Mouse (Mus musculus) liver, postnatal 0 days (tissue): Measurements from ENCODE around the gene Olfr92.

Experiments used
- CTCF ChIP-seq: sonication (generic); IDR thresholded peaks from 2 replicates; pipeline ENCODE4 v1.5.1; 2016; ENCODE audit warnings: antibody characterized with exemption, low read depth
- EP300 ChIP-seq: IDR thresholded peaks from 2 replicates; pipeline ENCODE4 v1.6.1; 2016; ENCODE audit warnings: antibody characterized with exemption, low read depth, mild to moderate bottlenecking

GRCm38 (mm10) chr17:37092198-37092597, 27.7 kb downstream of the Olfr92 start:
- TF ChIP-seq CTCF (no peak), EP300 (no peak)
